Mouse (Mus musculus): ENCODE data around the gene Pde10a. TPM values are rescaled to one million over a fixed set of nuclear protein-coding genes. Genes with fewer than 3 reads are reported as not detected.

Pde10a gene
- total and polyA plus RNA-seq, 2 experiments, result 0.28 to 0.56 TPM

GRCm38 (mm10) chr17:8597790-8598189 lies 72.6 kb downstream of the Pde10a start:
- no peak overlapping the region for H3K27ac ChIP-seq (replicated peaks; ENCODE audit: insufficient read depth, low read depth, low read length)
- H3K4me1 ChIP-seq (ENCODE audit: control insufficient read depth, insufficient read depth, low read length), result no peaks in the 10 kb centered on the region
- TF ChIP-seq POLR2A (IDR thresholded peaks at IDR 0.05; ENCODE audit: extremely low read depth, insufficient read depth, low read length) (no peak), CTCF (IDR thresholded peaks at IDR 0.05; ENCODE audit: low read depth, low read length) (peak; percentile 69)
- DNase-seq (ENCODE audit: extremely low read depth, low read depth, low spot score), result peak; percentile 47
- no peaks in the 10 kb centered on the region for H3K79me2 ChIP-seq (ENCODE audit: control insufficient read depth, insufficient read depth, low read length)
- H3K9ac ChIP-seq (ENCODE audit: low read depth, low read length), result no peak overlapping the region
- no peak overlapping the region for H3K4me3 ChIP-seq (ENCODE audit: insufficient read depth, low read depth, low read length)
- no peaks in the 10 kb centered on the region for H3K27me3 ChIP-seq (ENCODE audit: control insufficient read depth, insufficient read depth, low read length)
- no peaks in the 10 kb centered on the region for H3K36me3 ChIP-seq (ENCODE audit: control insufficient read depth, insufficient read depth, low read length)
- 11% methylated on average over 7 of the region's 7 CpGs for WGBS

GRCm38 (mm10) chr17:8602976-8603375 lies 77.8 kb downstream of the Pde10a start:
- Histone ChIP-seq H3K36me3 (ENCODE audit: control insufficient read depth, insufficient read depth, low read length) (no peaks in the 10 kb centered on the region), H3K27me3 (ENCODE audit: control insufficient read depth, insufficient read depth, low read length) (no peaks in the 10 kb centered on the region; the same call in 1 of the 2 replicates), H3K4me1 (ENCODE audit: control insufficient read depth, insufficient read depth, low read length) (no peaks in the 10 kb centered on the region), H3K79me2 (ENCODE audit: control insufficient read depth, insufficient read depth, low read length) (no peaks in the 10 kb centered on the region), H3K9ac (ENCODE audit: low read depth, low read length) (no peak overlapping the region), H3K27ac (replicated peaks; ENCODE audit: insufficient read depth, low read depth, low read length) (no peak overlapping the region), H3K4me3 (ENCODE audit: insufficient read depth, low read depth, low read length) (no peak overlapping the region)
- TF ChIP-seq CTCF (IDR thresholded peaks at IDR 0.05; ENCODE audit: low read depth, low read length), result no peak
- no peak for TF ChIP-seq POLR2A (IDR thresholded peaks at IDR 0.05; ENCODE audit: extremely low read depth, insufficient read depth, low read length)
- WGBS, result 87% methylated on average over 3 of the region's 3 CpGs
- no peak for DNase-seq (ENCODE audit: extremely low read depth, low read depth, low spot score)

- TF ChIP-seq CTCF (IDR thresholded peaks at IDR 0.05; ENCODE audit: low read depth, low read length) (no peak), POLR2A (IDR thresholded peaks at IDR 0.05; ENCODE audit: extremely low read depth, insufficient read depth, low read length) (no peak)
- Histone ChIP-seq H3K4me3 (ENCODE audit: insufficient read depth, low read depth, low read length) (no peak overlapping the region), H3K9ac (ENCODE audit: low read depth, low read length) (no peak overlapping the region), H3K79me2 (ENCODE audit: control insufficient read depth, insufficient read depth, low read length) (no peaks in the 10 kb centered on the region), H3K36me3 (ENCODE audit: control insufficient read depth, insufficient read depth, low read length) (no peaks in the 10 kb centered on the region), H3K4me1 (ENCODE audit: control insufficient read depth, insufficient read depth, low read length) (no peaks in the 10 kb centered on the region), H3K27me3 (ENCODE audit: control insufficient read depth, insufficient read depth, low read length) (no peaks in the 10 kb centered on the region; the same call in 1 of the 2 replicates), H3K27ac (replicated peaks; ENCODE audit: insufficient read depth, low read depth, low read length) (no peak overlapping the region)
- DNase-seq (ENCODE audit: extremely low read depth, low read depth, low spot score), result no peak
- 80% methylated on average over 5 of the region's 5 CpGs for WGBS
These were observed 80.7 kb downstream of the Pde10a start for GRCm38 (mm10) chr17:8605921-8606320.

DNA sequence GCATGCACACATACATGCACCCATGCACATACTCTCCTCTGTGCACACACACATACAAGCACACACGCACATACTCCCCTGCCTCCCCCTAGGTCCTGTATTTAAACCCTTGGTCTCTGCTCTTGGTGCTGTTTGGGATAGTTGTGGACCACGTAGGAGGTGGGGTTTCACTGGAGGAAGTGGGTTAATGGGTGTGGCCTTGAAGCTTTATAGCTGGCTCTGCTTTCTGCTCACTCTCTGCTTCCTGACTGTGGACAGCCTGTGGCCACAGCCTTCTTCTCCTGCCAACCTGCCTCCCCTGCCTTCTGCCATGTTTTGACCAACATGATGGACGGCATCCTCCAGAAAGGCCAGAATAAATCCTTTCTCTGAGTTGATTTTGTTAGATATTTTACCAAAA lies 81.5 kb downstream of the Pde10a start:
- WGBS, result 62% methylated on average over 3 of the region's 3 CpGs
- no peaks in the 10 kb centered on the region for H3K36me3 ChIP-seq (ENCODE audit: control insufficient read depth, insufficient read depth, low read length)

DNA sequence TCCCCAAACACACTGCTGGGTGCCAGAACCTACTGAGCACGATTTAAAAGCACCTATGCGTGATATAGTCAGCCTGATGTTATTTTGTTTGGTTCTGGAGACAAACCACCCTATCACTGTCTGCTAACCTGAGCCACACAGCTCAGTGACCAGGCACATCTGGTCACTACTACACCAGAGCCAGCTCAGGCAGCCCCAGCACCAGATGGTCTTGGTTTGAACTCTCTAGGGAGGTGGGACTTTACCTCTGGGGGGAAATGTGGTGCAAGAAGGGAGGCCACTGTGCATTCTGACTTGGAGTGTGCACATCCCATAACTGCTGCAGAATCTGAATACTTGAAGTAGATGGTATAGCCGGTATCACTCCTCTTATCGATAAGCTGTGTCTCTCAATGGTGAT lies 86.7 kb downstream of the Pde10a start:
- H3K4me3 ChIP-seq (ENCODE audit: insufficient read depth, low read depth, low read length), result no peak overlapping the region
- H3K27me3 ChIP-seq (ENCODE audit: control insufficient read depth, insufficient read depth, low read length), result no peaks in the 10 kb centered on the region; the same call in 1 of the 2 replicates
- no peaks in the 10 kb centered on the region for H3K79me2 ChIP-seq (ENCODE audit: control insufficient read depth, insufficient read depth, low read length)
- DNase-seq (ENCODE audit: extremely low read depth, low read depth, low spot score), result no peak
- TF ChIP-seq CTCF (IDR thresholded peaks at IDR 0.05; ENCODE audit: low read depth, low read length) (no peak), POLR2A (IDR thresholded peaks at IDR 0.05; ENCODE audit: extremely low read depth, insufficient read depth, low read length) (no peak)
- H3K27ac ChIP-seq (replicated peaks; ENCODE audit: insufficient read depth, low read depth, low read length), result no peak overlapping the region
- H3K4me1 ChIP-seq (ENCODE audit: control insufficient read depth, insufficient read depth, low read length), result no peaks in the 10 kb centered on the region
- H3K36me3 ChIP-seq (ENCODE audit: control insufficient read depth, insufficient read depth, low read length), result no peaks in the 10 kb centered on the region
- H3K9ac ChIP-seq (ENCODE audit: low read depth, low read length), result no peak overlapping the region
- 70% methylated on average over 4 of the region's 4 CpGs for WGBS

More for the DNA sequence above, 81.5 kb downstream of the Pde10a start:
- TF ChIP-seq CTCF (IDR thresholded peaks at IDR 0.05; ENCODE audit: low read depth, low read length) (no peak), POLR2A (IDR thresholded peaks at IDR 0.05; ENCODE audit: extremely low read depth, insufficient read depth, low read length) (no peak)
- Histone ChIP-seq H3K4me1 (ENCODE audit: control insufficient read depth, insufficient read depth, low read length) (no peaks in the 10 kb centered on the region), H3K9ac (ENCODE audit: low read depth, low read length) (no peak overlapping the region), H3K27me3 (ENCODE audit: control insufficient read depth, insufficient read depth, low read length) (no peaks in the 10 kb centered on the region; the same call in 1 of the 2 replicates), H3K79me2 (ENCODE audit: control insufficient read depth, insufficient read depth, low read length) (no peaks in the 10 kb centered on the region), H3K27ac (replicated peaks; ENCODE audit: insufficient read depth, low read depth, low read length) (no peak overlapping the region), H3K4me3 (ENCODE audit: insufficient read depth, low read depth, low read length) (no peak overlapping the region)
- no peak for DNase-seq (ENCODE audit: extremely low read depth, low read depth, low spot score)

DNA sequence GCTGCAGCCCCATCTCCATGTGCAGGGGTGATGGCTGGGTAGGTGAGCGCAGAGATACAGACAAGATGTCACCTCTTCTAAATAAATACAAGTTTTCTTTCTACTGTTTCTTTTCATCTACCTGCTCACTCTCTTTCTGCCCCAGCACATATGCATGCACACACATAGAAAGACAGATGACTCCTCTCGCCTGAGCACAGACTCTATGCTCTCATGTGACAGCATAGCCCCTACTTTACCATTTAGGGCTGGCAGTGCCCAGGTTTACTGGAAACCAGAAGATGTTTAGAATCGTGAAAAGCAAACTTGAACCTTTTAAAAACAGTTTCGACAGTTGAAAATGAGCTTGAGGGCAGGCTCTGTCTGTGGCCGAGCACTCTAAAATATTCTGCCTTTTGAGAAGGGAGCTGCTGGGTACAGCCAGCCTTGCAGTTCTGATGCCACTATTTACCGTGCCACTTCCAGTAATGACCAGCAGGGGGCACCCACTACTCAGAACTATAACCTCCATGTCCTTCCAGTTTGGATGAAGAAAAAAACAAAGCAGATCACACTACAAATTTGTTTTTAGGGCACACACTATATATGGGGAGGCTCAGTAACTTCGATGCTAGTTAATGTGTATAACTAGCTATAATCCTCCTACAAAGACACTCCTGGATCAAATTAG lies 88.8 kb downstream of the Pde10a start:
- H3K4me3 ChIP-seq (ENCODE audit: insufficient read depth, low read depth, low read length), result no peak overlapping the region
- no peak overlapping the region for H3K9ac ChIP-seq (ENCODE audit: low read depth, low read length)
- 29% methylated on average over 7 of the region's 7 CpGs for WGBS
- peak; percentile 63 for TF ChIP-seq CTCF (IDR thresholded peaks at IDR 0.05; ENCODE audit: low read depth, low read length)
- TF ChIP-seq POLR2A (IDR thresholded peaks at IDR 0.05; ENCODE audit: extremely low read depth, insufficient read depth, low read length), result no peak
- no peaks in the 10 kb centered on the region for H3K27me3 ChIP-seq (ENCODE audit: control insufficient read depth, insufficient read depth, low read length)
- H3K4me1 ChIP-seq (ENCODE audit: control insufficient read depth, insufficient read depth, low read length), result no peaks in the 10 kb centered on the region
- DNase-seq (ENCODE audit: extremely low read depth, low read depth, low spot score), result peak; percentile 41
- H3K79me2 ChIP-seq (ENCODE audit: control insufficient read depth, insufficient read depth, low read length), result no peaks in the 10 kb centered on the region
- no peak overlapping the region for H3K27ac ChIP-seq (replicated peaks; ENCODE audit: insufficient read depth, low read depth, low read length)
- no peaks in the 10 kb centered on the region for H3K36me3 ChIP-seq (ENCODE audit: control insufficient read depth, insufficient read depth, low read length)
